Mouse (Mus musculus): ENCODE results near the gene Tmem141. TPM values are rescaled to one million over a fixed set of nuclear protein-coding genes. Genes with fewer than 3 reads are reported as not detected.

Tmem141 gene
- 10 to 100 TPM; 21.6 to 22.3 TPM for total RNA-seq (2021)
- long read RNA-seq, experiment 1, transcript Tmem141-205 (5 exons, 795 nt), result major isoform, 5 of 10 reads
- long read RNA-seq, experiment 1, partial matches to known transcripts, result 0 of 10 reads
- long read RNA-seq, experiment 1, other reads (novel, unspliced or antisense), result 3 of 10 reads
- long read RNA-seq, experiment 2, partial matches to known transcripts, result 0 of 9 reads
- long read RNA-seq, experiment 2, other reads (novel, unspliced or antisense), result 4 of 9 reads

DNA sequence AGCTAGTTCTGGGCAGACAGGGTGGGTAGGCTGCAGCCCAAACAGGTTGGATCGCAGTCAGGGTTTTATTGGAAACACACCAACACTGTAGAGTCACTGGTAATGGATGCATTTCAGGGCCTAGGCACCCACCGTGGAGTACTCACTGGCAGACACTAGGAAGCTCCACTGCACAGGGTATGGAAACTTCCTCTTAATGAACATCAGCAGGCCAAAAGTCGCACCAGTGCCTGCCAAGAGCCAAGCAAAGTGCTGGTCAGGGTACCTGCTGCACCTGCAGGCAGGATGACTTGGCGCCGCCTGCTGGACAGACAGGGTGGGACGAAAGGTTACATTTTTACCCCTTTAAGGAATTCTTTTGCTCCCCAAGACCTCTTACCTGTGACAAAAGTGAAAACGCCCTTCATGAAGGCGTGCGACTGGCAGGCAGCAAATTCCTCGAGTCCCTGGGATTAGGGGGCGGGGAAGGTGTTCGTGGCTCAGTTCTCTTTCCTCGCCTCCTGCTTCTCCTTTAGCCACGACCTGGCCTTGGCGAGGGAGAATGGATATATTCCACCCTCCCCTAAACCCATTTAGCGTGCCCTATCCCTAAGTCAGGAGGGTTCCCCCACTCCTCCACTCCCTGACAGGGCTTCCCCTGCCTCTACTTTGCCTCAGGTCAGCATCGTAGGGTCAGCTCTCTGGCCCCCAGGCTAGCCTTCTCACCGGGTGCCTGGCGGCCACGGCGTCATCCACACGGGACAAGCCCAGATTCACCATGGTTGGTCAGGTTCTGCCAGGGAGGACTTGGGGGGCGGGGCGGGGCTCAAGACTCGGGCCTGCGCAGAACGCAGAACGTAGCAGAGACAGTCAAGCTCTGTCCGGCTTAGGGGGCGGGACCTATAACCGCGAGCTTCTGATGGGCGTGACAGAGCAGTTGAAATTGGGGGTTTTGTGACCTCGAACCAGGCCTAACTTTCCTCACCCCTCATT lies at the start of gene Tmem141:
Gene Tmem141 (minus strand): TSS at position 777 of the 972 bp plus-strand sequence.
- TF ChIP-seq CTCF (IDR thresholded peaks at IDR 0.05), result peak; percentile 71
- peak within 1 kb of the TSS; percentile 91 for H3K27ac ChIP-seq
- DNase-seq (ENCODE audit: extremely low spot score in 1 of 2, low spot score in 2 of 2), result peak; percentile 83 to 86
- H3K4me3 ChIP-seq, result peak within 1 kb of the TSS; percentile 54
- intact Hi-C loops (cut with DNase I), result no loop called here

DNA sequence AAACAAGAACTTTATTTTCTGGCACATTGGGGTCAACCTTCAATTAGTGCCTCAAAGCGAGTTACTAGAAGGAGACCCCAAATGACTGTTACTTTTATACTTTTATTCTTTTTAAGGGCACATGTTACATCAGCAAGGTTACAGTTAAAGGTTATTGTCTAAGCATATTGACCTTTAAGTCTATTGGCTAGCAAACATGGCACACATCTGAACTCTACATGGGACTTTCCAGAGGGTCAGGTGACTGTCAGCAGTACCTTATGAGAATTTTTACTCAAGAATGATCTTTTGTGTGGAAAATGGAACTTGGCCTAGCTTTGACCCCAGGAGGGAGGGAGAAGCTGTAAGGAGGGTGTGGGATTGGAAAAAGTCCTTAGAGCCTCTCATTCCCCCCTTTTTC lies 44.7 kb upstream of the Tmem141 start:
- H3K27ac ChIP-seq, result no peak overlapping the region
- TF ChIP-seq CTCF (IDR thresholded peaks at IDR 0.05), result no peak
- intact Hi-C loops (cut with DNase I), result no loop called here
- H3K4me3 ChIP-seq, result no peak overlapping the region
- no peak for DNase-seq (ENCODE audit: extremely low spot score in 1 of 2, low spot score in 2 of 2)

DNA sequence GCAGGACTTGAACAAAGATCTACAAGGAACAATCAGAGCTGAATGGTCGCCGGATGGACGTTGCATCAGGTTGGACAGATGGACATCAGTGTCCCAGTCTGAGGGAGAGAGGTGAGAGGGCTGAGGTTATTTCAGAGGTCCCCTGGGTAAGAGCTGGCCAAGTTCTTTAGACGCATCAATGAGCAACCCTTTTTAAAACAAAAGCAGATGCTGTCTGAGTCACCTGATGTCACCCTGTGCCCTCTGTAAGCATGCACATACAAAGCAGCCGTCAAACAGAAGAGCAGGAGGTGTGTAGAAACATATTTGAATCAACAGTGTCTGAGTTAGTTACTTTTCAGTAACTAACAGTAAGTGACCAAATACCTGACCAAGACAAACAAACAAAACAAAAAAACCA lies 42.3 kb upstream of the Tmem141 start:
- DNase-seq (ENCODE audit: extremely low spot score in 1 of 2, low spot score in 2 of 2), result no peak
- no peak overlapping the region for H3K4me3 ChIP-seq
- H3K27ac ChIP-seq, result no peak overlapping the region
- TF ChIP-seq CTCF (IDR thresholded peaks at IDR 0.05), result no peak
- intact Hi-C loops (cut with DNase I), result no loop called here

DNA sequence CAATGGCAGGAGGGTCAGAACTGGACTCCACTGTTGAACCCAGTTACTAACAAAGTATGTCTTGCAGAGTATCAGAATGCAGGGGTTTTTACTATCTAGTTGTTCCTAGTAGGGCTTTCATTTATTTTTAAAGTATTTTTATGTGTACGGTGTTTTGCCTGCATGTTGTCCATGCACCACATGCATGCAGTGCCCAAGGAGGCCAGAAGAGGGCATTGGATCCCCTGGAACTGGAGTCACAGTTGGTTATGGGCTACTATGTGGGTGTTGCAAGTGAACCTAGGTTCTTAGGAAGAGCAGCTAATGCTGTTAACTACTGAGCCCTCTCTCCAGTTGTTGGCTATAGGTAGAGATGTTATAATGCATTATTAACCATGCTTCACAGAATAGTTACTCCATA lies 41.7 kb upstream of the Tmem141 start:
- TF ChIP-seq CTCF (IDR thresholded peaks at IDR 0.05), result peak; percentile 65
- intact Hi-C loops (cut with DNase I), result no loop called here
- peak; percentile 21 to 47 for DNase-seq (ENCODE audit: extremely low spot score in 1 of 2, low spot score in 2 of 2)

DNA sequence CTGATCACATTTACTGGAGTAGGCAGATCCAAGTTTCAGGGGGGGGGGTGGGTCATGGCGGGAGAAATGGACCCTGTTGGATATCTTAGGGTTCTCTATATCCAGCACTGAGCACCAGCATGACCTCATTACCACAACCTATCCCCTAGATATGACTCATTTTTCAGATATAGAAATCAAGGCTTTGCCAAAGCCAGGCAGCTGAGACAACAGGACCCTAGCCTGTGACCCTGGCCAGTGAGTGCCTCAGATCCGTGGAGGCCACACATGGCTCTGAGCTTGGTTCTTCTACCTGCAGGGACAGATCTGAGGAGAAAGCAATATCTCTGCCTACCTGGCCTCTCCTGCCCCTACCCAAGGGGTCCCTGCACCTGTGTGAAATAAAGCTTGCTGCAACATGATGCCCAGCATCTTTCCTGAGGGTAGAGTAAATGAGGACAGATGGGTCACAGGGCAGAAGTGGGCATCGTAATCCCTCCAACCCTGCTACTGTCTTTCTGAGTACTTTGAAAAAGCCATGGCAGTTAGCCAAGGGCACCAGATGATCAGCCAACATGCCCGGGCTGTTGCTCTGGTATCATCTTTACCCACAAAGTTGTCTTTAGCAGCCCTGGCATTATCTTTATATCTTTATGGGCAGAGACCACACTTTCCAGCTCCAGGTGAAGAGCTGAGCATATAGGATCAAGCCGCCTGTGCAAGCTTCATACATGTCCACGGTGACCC lies 39.6 kb upstream of the Tmem141 start:
- TF ChIP-seq CTCF (IDR thresholded peaks at IDR 0.05), result no peak
- DNase-seq (ENCODE audit: extremely low spot score in 1 of 2, low spot score in 2 of 2), result no peak
- Histone ChIP-seq H3K27ac (no peak overlapping the region), H3K4me3 (no peak overlapping the region)
- intact Hi-C loops (cut with DNase I), result no loop called here

More for the DNA sequence above, 41.7 kb upstream of the Tmem141 start:
- Histone ChIP-seq H3K27ac (no peak overlapping the region), H3K4me3 (no peak overlapping the region)

DNA sequence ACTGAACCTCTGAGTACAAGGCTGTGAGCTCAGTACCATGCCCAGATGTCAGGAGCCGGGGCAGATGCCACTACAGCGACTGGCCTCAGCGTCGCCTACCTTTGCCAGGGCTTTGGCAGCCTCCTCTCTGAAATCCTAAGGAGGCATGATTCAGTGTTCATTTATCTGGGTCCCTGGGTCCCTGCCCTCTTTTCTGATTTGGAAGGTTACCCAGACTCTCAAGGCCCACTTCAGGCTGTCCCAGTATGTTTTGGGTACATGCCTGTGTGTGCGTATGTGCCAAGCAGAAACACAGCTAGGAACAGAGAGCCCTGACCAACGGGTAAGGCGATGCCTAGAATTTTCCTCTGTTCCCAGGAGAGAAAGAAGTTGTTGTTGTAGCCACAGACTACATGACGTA lies 38.5 kb upstream of the Tmem141 start:
- no peak for TF ChIP-seq CTCF (IDR thresholded peaks at IDR 0.05)
- DNase-seq (ENCODE audit: extremely low spot score in 1 of 2, low spot score in 2 of 2), result no peak
- no peak overlapping the region for H3K4me3 ChIP-seq
- H3K27ac ChIP-seq, result no peak overlapping the region
- intact Hi-C loops (cut with DNase I), result no loop called here

DNA sequence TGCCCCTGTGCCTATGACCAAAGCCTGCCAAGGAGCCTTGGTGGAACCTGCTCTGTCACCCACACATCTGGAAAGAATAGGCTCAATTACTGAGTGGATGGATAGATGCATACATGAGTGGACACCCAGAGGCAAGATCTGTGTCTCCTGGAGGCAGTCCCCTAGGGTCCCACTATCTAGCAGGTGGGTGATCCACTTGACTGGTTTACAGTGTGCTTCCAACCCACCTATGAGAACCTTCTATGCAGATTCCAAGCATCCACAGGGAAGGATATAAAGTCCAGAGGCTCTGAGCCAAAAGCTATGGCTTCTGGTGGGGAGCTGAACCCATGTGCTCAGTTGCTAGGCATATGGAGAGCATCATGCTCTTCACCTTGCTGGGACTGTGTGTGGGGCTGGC lies 35.8 kb upstream of the Tmem141 start, which contains the start of gene Lcn5:
Gene Lcn5 (plus strand): TSS at position 301 of the 400 bp plus-strand sequence.
- intact Hi-C loops (cut with DNase I), result no loop called here
- Histone ChIP-seq H3K4me3 (no peak within 1 kb of the TSS), H3K27ac (no peak within 1 kb of the TSS)
- no peak for TF ChIP-seq CTCF (IDR thresholded peaks at IDR 0.05)
- no peak for DNase-seq (ENCODE audit: extremely low spot score in 1 of 2, low spot score in 2 of 2)

DNA sequence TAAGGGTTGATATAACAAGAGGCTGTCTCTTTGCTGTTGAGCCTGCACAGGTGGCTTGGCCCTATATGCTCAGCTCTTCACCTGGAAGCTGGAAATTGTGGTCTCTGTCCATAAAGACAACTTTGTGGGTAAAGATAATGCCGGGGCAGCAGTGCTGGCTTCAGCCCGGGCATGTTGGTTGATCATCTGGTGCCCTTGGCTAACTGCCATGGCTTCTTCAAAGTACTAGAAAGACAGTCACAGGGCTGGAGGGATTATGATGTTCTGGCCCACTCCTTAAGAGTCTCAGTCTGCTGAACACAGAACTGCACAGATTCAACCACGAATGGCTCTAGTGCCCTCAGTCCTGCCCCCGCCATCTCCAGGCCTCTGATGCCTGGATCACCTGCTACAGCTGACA lies 35.4 kb upstream of the Tmem141 start:
- H3K4me3 ChIP-seq, result no peak overlapping the region
- no peak for TF ChIP-seq CTCF (IDR thresholded peaks at IDR 0.05)
- intact Hi-C loops (cut with DNase I), result no loop called here
- no peak overlapping the region for H3K27ac ChIP-seq
- no peak for DNase-seq (ENCODE audit: extremely low spot score in 1 of 2, low spot score in 2 of 2)

DNA sequence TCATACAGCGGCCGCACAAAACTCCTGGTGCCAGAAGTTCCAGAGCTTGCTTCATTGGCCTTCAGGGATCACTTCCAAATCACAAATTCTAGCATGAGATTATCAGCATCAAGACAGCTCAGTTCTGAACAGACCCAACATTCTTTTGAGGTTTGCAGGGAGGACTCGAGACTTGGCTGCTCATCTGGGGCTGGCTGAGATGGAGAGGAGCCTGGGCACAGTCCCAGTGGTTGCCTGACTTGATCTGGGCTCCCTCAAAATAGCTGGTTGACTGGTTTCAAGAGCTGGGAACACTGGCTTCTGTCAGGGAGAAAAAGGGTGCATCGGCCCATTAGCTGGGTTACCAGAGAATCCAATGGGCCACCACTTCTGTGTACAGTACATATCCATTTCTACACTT lies 34.9 kb upstream of the Tmem141 start:
- Histone ChIP-seq H3K27ac (no peak overlapping the region), H3K4me3 (no peak overlapping the region)
- no peak for TF ChIP-seq CTCF (IDR thresholded peaks at IDR 0.05)
- intact Hi-C loops (cut with DNase I), result no loop called here
- no peak for DNase-seq (ENCODE audit: extremely low spot score in 1 of 2, low spot score in 2 of 2)

DNA sequence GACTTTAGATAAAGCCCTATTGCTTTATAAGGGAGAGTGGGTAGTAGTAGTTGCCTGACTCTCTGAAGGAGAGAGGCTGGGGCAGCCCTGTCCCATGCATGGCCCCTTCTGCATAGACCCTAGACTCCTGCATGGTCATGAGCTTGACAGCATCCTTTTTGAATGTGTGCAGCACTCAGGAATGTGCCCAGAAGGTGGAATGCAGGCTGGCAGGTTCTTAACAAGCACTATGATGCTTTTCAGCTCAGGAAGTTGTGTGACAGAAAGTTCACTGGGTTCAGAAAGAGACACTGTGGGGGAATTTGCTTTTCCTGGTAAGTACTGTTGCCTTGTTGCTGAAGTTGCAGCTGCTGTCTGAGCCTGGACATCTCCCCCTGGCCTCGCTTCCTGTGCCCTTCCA lies 32.7 kb upstream of the Tmem141 start:
- intact Hi-C loops (cut with DNase I), result no loop called here

DNA sequence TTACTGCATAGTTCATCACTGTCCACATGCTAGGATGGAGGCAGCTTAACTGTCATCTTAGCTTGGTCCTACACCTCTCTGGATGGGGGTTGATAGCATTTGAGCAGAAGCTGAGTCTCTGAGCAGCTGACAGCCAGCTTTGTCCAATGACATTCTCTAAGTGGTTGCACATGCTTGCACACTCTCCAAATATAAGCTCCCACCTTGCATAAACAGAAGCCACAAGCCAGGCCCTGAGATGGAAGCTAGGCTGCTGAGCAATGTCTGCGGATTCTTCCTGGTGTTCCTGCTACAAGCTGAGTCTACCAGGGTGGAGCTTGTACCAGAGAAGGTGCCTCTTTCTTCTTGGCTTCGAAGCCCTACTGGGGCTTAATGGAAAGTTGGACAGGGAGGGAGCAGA lies 31.1 kb upstream of the Tmem141 start, which contains the start of gene Lcn8:
Gene Lcn8 (plus strand): TSS at position 219 of the 400 bp plus-strand sequence.
- Histone ChIP-seq H3K4me3 (no peak within 1 kb of the TSS), H3K27ac (no peak within 1 kb of the TSS)
- no peak for TF ChIP-seq CTCF (IDR thresholded peaks at IDR 0.05)
- intact Hi-C loops (cut with DNase I), result no loop called here
- no peak for DNase-seq (ENCODE audit: extremely low spot score in 1 of 2, low spot score in 2 of 2)

More for the DNA sequence above, 32.7 kb upstream of the Tmem141 start:
- no peak for TF ChIP-seq CTCF (IDR thresholded peaks at IDR 0.05)
- Histone ChIP-seq H3K27ac (no peak overlapping the region), H3K4me3 (no peak overlapping the region)
- no peak for DNase-seq (ENCODE audit: extremely low spot score in 1 of 2, low spot score in 2 of 2)

DNA sequence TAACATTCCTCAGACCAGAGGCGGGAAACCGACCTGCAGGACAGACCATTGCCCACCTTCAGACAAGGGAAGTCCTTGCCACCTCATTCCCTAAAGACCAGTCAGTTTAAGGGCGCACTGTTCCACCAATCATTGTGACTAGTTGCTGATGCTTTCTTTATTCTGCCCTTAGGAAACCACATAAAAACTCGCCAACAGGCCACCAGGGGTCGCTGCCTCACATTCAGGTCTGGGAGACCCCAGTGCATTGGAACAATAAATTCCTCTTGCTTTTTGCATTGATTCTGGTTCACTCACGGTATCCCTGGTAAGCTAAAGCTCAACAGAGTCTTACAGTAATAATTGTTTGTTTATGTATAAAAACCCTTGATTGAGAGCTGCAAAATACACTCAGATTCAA lies 18.1 kb upstream of the Tmem141 start:
- peak in 1 of 2 experiments; percentile 25 for DNase-seq (ENCODE audit: extremely low spot score in 1 of 2, low spot score in 2 of 2)
- intact Hi-C loops (cut with DNase I), result no loop called here
- Histone ChIP-seq H3K27ac (no peak overlapping the region), H3K4me3 (no peak overlapping the region)
- TF ChIP-seq CTCF (IDR thresholded peaks at IDR 0.05), result peak; percentile 61
